Mouse (Mus musculus) mesoderm, embryonic 11.5 days (tissue): ENCODE data around the gene Nln.

Source experiments
- DNase-seq: peaks from one replicate; pipeline ENCODE4 v3.0.0-alpha.2; 2012; ENCODE audit warnings: low read depth, low spot score

Gene Nln

DNA sequence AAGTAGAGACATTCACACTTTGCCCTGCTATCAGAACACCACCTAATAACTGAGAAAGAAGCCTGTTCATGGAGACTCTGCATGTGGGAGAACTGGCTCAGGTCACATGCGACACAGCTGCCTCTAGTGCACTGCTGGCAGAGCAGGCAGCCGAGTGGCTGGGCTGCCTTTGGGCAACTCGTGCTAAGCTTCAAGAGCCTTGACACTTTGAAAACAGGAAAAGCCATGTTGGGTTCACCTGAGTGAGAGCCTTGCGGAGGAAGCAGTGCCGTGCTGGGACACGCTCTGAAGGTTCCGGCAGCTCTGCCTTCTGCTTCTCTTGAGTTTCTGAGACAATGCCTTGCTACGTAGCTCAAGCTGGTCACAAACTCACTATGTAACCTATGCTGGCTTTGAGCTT, 66.7 kb downstream of the Nln start:
- no peak for DNase-seq

DNA sequence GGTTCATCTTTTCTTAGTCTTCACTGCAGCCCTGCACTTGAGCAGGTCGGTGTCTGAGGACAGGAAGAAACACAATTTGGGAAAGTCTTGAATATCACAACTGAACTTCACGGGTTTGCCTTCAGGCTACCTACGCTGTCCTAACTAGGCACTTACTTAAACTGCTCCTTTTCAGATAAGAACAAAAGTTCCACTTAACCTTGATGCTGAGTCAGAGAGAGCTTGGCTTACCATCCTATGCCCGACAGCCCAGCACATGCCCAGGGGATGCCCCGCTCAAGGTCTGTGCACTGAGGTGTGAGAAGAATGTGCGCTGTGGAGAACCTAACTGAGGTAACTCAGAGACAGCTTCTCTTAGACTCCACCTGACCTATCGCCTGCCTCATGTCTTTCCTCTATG, 67.9 kb downstream of the Nln start:
- no peak for DNase-seq

DNA sequence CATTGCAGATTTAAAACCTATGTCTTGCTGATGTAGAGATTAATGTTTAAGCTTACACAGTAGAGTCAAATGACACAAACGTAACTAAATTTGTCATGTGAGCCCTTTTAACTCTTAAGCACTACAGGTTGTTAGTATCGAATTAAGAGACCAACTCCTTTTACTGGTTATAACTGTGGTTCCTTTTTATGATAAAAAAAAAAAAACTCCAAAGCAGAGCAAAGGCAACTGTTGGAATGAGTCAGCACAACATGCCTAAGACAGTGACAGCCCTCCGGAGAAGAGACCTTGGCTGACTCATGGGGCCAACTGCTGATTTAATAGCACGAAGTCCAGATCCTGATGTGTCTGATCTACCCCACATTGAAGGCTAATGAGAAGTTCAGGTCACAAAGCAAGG, 68.5 kb downstream of the Nln start:
- no peak for DNase-seq

DNA sequence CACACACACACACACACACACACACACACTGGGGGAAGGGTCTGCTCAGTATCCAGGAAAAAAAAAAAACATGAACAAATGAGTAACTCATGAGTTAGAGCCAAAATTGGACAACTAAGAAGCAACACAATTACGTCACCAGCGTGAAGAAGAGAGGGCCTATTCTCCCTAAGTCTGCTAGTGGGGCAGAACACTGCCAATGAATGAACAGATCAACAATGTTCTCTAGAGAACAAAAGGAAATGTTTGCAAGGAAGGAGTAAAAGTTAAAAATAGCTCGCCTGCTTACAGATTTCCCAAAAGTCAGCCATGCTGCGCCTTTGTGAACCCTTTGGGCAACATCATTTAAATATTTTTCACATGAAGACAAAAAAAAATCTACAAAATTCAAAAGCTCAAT, 69.6 kb downstream of the Nln start:
- DNase-seq: no peak

DNA sequence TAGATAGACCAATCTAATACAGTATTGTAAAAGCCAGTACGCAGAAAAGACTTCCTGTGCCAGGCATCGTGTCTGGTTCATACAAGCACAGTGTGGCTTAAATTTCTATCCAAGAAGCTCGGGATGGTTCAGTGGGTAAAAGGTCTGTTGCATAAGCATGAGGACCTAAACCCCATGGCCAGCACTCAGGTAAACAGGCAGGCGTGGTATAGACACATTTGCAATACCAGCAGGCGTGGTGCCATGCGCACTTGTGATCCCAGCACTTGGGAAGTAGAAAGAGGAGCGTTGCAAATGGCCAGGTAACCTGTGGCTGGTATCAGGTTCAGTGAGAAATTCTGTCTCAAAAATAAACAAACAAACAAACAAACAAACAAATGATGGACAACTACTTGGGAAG, 70.5 kb downstream of the Nln start:
- DNase-seq: no peak

DNA sequence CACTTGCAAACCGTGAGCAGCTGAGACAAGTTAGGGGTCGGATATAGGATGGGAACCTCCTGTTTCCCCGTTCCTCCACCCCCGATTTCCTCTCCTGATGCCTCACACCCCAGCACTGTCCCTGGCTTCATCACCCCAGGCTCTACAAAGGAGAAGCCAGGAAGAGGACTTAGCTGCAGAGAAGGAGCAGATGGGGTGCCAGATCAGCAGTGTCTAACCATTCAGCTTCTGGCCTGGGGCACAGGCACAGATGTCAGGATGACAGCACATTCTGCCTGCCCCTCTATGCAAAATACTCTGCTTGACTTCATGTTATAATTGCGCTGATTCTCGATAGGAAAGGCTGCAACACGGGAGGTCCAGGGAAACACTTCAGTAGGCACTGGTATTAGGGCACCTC, 71.1 kb downstream of the Nln start:
- no peak for DNase-seq

DNA sequence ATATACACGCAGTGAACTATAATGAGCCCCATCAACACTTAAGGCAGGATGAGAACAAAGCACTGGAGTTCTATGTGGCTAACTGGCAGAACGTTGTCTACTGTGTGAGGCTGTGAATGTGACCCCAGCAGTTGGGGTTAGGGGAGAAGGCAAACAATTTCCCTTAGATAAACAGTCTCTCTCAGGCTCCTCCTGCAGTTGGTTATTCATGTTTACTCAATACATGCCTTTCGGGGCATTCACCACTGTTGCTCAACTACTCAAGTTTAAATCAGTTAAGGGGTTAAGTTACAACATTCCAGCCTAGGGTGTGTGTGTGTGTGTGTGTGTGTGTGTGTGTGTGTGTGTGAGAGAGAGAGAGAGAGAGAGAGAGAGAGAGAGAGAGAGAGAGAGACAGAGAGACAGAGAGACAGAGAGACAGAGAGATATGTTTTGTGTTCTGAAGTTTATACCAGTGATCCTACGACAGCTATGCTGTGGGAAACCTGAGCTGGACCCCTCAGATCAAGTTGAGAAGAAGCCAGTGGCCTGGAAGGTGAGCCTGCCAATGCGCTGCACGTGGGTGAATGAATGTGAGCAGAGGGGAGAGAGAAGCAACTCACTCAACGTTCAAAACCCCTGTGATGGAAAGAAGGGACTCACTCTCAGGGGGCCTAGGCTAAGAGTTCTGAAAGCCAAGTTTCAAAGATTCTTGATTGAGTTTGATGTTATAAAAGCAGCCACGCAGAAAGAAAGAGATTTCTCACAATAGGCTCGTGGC, 71.7 kb downstream of the Nln start:
- DNase-seq: no peak

DNA sequence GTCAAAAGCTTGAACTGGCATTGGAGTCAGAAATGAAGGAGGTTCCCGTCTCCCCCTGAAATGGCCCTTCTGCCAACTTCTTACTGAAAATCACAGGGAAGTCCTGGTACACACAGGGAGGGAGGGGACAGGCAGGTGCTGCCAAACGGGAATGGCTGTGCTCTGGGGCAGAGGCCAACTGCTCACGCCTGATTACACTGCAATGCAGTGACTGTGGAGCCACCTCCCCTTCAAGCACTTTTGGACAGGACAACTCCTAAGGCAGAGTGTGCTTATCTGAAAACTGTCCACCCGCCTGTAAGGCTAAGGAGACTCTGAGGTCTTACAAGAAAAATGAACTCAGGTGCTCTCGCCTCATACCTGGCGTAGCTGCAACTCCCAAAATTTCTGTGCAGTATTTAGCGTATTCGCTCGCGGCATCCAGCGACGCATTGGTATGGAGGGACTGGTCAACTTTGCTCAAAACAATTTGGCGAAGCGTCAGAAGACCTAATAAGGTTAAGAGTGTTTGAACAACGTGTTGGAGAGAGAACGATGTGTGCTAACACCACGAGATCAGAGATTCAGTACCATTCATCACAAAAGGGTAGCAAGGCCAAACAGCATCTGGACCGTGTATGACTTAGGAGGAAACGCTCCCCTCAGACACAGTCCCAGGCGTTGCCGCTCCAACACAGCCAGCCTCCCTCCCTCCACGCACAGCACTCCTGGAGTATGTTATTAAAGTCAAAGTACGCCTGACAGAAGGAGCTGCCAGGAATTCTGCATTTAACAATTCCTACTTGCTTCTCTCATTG, 72.7 kb downstream of the Nln start:
- no peak for DNase-seq

DNA sequence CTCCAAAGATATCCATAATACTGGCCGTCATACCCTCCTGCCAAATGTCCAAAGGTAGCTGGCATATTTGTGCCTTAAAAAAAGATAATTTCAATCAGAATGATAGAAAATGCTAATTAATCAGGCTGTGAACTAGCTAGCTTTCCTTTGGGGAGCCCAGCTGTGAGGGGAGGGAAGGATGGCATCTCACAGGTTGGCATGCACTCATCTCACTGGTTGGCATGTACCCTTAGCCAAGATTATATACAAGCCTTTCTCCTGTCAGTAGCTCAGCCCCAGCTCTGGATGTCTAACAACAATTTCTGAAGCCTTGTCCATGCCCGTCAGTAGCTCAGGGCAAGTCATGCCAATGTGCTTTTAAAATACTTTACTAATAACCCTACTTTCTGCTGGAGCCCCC, 73.8 kb downstream of the Nln start:
- no peak for DNase-seq

DNA sequence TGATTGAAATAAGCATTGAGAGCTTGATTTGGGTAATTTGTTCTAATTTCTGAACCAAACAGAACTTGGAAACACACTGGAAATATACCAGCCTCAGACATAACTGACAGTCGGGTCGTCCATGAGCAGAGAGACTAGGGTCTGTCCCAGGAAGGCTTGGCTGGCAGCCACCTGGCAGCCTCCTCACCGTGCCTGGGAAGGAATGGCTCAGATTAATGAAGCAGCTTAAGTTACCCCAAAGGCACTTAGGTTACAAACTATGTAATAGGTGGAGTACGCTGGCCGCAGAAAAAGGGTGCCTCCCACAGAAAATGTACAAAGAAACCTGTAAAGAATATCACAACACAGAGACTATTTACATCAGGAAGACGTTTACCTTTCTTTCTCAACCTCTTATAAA, 74.6 kb downstream of the Nln start:
- no peak for DNase-seq

DNA sequence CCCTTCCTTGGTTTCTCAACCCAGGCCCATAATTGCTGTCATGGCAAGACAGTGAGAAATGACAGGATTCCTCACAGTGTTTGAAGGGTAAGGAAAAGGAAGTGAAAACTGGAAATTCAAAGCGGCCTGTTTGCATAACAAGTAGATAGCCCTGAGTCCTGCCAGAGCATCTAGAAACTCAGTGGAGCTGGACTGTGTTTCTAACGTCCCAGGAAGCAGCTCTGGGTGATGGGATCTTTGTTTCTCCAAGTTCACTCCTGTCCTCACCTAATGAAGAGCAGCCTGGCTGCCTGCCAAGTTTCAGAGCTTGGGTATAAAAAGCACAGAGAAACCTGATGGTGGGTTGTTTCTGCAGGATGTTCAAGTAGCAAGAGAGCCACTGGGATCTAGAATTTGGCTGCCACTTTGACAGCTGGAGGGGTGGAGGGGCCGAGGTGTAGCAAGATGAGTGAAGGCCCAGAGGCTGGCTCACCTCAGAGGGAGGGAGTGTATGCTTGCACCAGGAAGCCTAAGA, 76.7 kb downstream of the Nln start:
- DNase-seq: no peak

DNA sequence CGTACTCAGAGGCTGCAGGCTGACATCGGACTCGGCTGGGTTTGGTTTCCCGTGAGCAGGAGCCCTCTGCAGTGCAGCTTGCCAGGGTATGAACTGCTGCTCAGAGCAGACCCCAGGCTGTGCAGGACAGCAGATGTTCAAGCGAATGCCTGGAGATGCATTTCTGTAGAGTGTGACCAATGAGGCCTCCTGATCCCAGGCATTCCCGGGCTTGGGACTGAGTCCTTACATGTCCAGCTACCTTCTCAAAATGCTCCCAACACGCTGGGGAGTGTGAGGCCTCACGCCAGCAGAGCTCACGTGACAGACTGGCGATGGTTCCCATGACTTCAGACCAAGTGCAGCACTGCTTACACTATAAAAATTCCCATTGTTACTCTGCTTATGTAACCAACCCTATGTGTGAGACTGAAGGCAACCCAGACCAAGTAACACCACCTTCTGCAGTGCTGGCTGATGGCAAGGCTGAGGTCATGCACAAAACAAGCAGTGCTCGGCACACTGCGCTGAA, 77.5 kb downstream of the Nln start:
- DNase-seq: no peak

DNA sequence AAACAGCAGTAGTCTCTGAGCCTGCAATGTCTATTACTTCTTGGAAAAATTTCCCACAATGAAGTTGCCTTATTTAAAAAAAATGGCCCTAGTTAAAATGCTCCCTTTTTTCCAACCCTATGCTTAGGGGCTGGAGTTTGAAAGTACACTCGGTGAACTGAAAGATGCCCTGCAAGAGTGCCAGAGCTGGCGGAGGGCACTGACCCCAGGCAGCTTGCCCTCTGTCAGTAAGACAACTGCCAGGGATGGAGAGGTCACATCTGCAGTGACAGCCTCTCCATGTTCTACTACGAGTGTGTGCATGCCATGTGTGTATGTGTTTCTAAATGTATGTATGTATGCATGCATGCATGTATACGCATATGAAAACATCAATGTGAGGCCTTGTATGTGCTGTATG, 78.5 kb downstream of the Nln start:
- no peak for DNase-seq

DNA sequence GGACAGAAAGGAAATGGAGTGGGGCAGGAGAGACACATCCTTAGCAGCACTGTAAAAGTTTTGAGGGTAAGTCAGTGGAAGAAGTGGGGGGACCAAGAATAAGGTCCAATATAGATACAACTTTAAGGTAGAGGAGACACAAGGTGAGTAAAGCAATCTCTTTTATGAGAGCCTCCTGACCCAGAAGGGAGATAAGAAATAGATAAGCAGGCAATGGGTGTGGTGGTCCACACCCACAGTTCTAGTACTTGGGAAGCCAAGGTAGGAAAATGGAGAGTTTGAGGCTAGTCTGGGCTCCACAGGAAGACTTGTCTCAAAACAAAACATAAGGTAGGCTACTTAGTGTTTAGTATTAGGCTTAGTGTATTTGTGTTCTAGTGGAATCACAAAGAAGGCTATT, 79.9 kb downstream of the Nln start:
- no peak for DNase-seq

DNA sequence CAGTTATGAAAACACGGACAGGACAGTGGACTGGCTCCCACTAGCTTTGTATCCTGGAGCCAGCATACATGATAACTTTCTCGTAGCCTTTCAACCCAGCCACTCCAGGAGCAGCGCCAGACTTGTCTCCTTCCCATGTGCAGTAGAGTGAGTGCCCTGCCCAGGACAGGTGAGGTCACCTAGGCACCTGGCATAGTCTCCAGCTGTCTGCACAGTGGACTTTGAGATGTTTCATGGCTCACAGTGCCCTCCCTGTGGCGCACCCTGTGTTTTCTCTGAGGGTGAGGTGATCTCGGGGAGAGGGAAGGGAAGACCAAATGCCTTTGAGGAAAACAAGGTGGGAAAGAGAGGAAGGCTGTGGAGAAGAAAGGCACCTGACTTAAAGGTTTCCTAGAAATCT, 80.3 kb downstream of the Nln start:
- no peak for DNase-seq

DNA sequence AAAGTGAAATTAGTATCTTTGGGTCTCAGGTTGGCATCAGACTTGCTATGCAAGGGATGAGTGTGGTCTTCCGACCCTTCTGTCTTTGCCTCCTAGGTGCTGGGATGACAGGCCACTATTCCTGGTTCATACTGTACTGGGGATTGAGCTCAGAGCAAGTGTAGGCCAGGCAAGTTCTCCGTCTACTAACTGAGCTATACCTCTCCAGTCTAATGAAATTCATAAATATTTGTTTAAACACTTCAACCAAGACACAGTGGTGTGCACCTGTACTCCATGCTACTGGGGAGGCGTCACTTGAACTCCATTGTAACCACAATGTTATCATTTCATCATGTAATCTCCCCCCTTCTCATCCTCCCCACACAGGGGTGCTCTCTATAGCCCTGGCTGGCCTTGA, 82.9 kb downstream of the Nln start:
- DNase-seq: no peak

DNA sequence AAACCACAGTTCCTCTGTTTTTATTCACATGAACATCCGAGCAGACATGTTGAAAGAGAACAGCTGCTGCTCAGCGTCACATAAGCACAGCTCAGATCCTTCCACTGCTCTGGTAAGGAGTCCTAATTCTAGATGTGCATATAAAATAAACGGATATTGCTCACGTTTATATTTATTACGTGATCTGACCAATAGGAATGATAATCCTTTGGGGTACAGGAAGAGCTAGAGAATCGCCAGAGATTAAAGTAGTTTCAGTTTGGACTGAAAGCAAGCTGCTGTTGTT, 83.8 kb downstream of the Nln start:
- DNase-seq: no peak

DNA sequence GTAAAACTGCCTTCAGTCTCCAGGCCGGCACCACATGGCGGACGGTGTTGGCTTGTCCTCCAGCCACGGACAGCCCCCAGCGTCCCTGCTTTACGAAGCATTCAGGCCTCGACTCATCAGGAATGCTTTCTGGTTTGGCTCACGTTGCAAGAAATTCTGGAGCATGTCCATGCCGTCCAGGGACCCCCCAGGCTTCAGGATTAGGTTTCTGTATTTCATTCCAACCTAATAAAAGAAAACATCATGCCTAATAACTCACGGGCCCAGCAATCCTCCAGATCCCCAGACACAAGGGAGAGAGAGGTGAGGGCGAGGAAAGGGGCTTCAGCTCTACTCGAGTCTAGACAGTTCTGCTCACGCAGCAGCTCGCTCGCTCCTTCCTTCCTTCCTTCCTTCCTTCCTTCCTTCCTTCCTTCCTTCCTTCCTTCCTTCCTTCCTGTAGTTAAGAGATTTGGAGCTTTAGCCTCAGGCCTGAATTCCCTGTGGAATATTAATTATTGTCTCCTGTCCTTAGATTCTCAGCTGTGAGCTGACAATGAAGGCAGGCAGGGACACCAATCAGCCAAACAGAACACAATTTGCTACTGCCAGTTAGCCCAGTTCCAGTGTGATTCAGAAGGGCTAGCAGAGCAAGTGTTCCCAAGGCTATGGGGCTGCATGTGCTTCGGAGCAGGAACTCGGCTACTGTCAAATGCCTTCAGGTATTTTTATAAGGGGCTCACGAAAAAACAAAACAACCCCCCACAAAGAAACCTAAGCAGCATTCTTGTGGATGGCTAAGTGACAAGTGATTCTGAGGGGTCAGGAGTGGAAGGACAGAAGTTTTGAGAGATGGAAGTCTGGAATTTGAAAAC, 84.3 kb downstream of the Nln start:
- peak; percentile 45 for DNase-seq

DNA sequence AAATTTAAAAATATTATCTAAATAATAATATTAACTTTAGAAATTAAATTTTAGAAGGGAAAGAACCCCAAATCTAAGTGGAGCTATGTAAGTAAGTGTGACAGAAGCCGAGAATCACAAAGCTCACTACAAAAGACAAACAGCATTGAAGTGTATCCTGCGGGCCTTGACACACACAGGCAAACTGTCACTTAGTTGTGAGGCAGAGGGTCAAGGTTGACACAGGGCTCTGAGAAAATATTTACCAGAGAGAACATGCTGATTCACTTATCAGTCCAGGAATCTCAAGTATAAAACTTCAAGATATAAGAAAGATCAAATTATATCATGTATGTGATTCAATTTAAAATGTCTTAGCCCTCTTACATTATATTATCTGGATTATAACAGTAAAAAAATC, 85.1 kb downstream of the Nln start:
- no peak for DNase-seq

DNA sequence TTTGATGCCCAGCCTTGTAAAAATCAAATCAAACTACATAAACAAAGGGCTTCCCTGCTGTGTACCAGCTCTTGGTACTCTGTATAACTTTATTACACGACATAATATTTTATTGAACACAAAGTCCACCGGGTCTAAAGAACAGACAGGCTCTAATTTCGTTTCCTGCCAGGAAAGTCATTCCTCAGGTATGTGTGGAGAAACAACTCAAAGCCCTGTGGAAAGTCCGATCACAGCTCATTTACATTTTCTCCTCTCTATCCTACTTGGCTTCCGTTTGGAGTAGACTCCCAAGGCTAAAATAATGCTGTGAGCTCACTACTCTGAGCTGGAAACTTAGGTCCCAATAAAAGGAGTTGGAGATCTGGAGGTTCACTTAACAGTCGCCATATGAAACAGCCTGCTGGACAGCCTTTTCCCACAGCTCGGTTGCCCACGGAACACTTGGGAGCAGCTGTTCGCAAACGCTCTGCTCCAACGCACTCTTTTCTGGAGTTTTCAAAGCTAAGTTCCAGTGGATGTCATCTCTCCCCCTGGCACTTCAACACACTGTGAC, 86.0 kb downstream of the Nln start:
- DNase-seq: no peak

DNA sequence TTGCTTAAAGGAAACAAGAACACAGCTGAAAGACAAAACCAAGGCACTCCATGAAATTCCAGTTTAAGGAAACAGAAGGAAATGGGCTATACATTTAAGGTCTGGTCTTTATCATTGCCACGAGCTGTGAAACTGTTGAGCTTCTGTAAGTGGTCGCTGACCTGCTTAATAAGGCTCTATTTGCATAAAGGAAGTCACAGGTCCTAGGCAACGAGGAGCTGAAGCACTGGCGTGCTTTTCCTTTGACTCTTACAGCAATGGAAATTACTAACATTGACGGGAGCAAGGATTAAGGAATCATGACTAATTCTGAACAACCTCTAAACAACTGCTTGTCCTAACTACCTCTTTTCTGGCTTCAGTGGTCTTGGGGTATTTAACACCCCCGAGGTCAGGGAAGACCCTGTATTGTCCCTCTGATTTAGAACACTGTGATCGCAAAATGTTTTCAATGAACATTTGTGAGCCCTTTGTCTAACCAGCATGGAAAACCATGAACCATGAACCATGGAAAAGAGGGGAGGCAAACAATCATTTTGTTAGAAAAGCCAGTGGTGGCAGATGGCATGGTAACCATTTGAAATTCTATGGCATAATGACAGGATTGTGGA, 90.8 kb downstream of the Nln start:
- DNase-seq: peak; percentile 50
